Mouse (Mus musculus) heart, embryonic 16.5 days (tissue): ENCODE results near the gene Rgl2. TPM values are rescaled to one million over a fixed set of nuclear protein-coding genes. Genes with fewer than 3 reads are reported as not detected.

Source experiments
- ATAC-seq: fragments of 200-750 bp; cut with Nextera tagmentation; replicated peaks from 2 replicates; pipeline ENCODE4 v1.8.0; 2017; ENCODE audit warnings: moderate number of reproducible peaks; ENCODE audit not compliant: insufficient read depth, low FRiP score; ENCODE audit errors: extremely low read depth
- H3K27ac ChIP-seq: fragments of 300-500 bp; sonication (generic); 2 replicates; pipeline ENCODE4 v1.5.1; 2014; ENCODE audit warnings: mild to moderate bottlenecking, low read length, control low read depth, moderate library complexity
- H3K27me3 ChIP-seq: fragments of 300-500 bp; sonication (generic); 2 replicates; pipeline ENCODE4 v1.6.1; 2014; ENCODE audit warnings: low read length, mixed read lengths; ENCODE audit not compliant: control insufficient read depth, insufficient read depth
- H3K36me3 ChIP-seq: fragments of 300-500 bp; sonication (generic); 2 replicates; pipeline ENCODE4 v1.6.1; 2014; ENCODE audit not compliant: control insufficient read depth, insufficient read depth
- H3K4me1 ChIP-seq: fragments of 300-500 bp; sonication (generic); 2 replicates; pipeline ENCODE4 v1.6.1; 2014; ENCODE audit warnings: low read length, mixed read lengths; ENCODE audit not compliant: control insufficient read depth, insufficient read depth
- H3K4me2 ChIP-seq: fragments of 300-500 bp; sonication (generic); 2 replicates; pipeline ENCODE4 v1.6.1; 2014; ENCODE audit warnings: low read depth, mild to moderate bottlenecking, control low read depth, low read length
- H3K4me3 ChIP-seq: fragments of 300-500 bp; sonication (generic); 2 replicates; pipeline ENCODE4 v1.5.1; 2014; ENCODE audit warnings: mild to moderate bottlenecking, control low read depth, low read length
- H3K9ac ChIP-seq: fragments of 300-500 bp; sonication (generic); 2 replicates; pipeline ENCODE4 v1.6.1; 2014; ENCODE audit warnings: low read length, control low read depth
- H3K9me3 ChIP-seq: fragments of 300-500 bp; sonication (generic); replicated peaks from 2 replicates; pipeline ENCODE4 v1.6.1; 2016; ENCODE audit warnings: low read length; ENCODE audit not compliant: control insufficient read depth
- WGBS: fragments of 180-500 bp; shearing (Covaris S2); extraction: QIAGEN DNeasy Blood & Tissue Kit; methylation state at CpG from one replicate; pipeline ENCODE4 v1.1.7; 2014; 5-methylcytosine and 5-hydroxymethylcytosine counted together
- polyA plus RNA-seq: library from polyadenylated mRNA; unstranded; fragments of >200 nt; fragmentation: Nextera tagmentation; extraction: Ambion mirVana; gene quantifications from 2 replicates; pipeline ENCODE4 v1.2.1, GENCODE M21; 2015

Rgl2 gene
- polyA plus RNA-seq, 1 experiment from 2014 or later, result 40.8 TPM

GRCm38 (mm10) chr17:33918293-33919203, 10.8 kb upstream of the Rgl2 start:
- no peak for ATAC-seq
- WGBS, result 55% methylated on average over 37 of the region's 37 CpGs

GRCm38 (mm10) chr17:33919351-33920281, 9.7 kb upstream of the Rgl2 start:
- peak overlapping the region; percentile 97 for H3K4me2 ChIP-seq
- peak overlapping the region; percentile 86 for H3K9ac ChIP-seq
- under 1% methylated on average over 52 of the region's 52 CpGs for WGBS
- peaks cover 10% of the 10 kb centered on the region for H3K36me3 ChIP-seq
- no peaks in the 10 kb centered on the region for H3K27me3 ChIP-seq
- peak overlapping the region; percentile 89 for H3K27ac ChIP-seq
- peak; percentile 34 for ATAC-seq
- no peaks in the 10 kb centered on the region for H3K9me3 ChIP-seq
- H3K4me1 ChIP-seq, result peaks cover 23% of the 10 kb centered on the region
- H3K4me3 ChIP-seq, result peak overlapping the region; percentile 85

More at GRCm38 (mm10) chr17:33918293-33919203, 10.8 kb upstream of the Rgl2 start:
- peaks cover 23% of the 10 kb centered on the region for H3K4me1 ChIP-seq
- peak overlapping the region; percentile 89 for H3K27ac ChIP-seq
- H3K4me3 ChIP-seq, result peak overlapping the region; percentile 85
- peak overlapping the region; percentile 86 for H3K9ac ChIP-seq
- H3K4me2 ChIP-seq, result peak overlapping the region; percentile 97
- H3K9me3 ChIP-seq, result no peaks in the 10 kb centered on the region
- H3K27me3 ChIP-seq, result no peaks in the 10 kb centered on the region
- H3K36me3 ChIP-seq, result peaks cover 20% of the 10 kb centered on the region

GRCm38 (mm10) chr17:33920282-33921097, 8.9 kb upstream of the Rgl2 start:
- H3K4me2 ChIP-seq, result peak overlapping the region; percentile 97
- H3K27ac ChIP-seq, result peak overlapping the region; percentile 89
- peak overlapping the region; percentile 86 for H3K9ac ChIP-seq
- ATAC-seq, result peak; percentile 8; the same call in 1 of the 2 replicates
- no peaks in the 10 kb centered on the region for H3K9me3 ChIP-seq
- H3K4me3 ChIP-seq, result peak overlapping the region; percentile 85
- H3K4me1 ChIP-seq, result peaks cover 17% of the 10 kb centered on the region
- H3K36me3 ChIP-seq, result peaks cover 13% of the 10 kb centered on the region
- no peaks in the 10 kb centered on the region for H3K27me3 ChIP-seq
- under 1% methylated on average over 36 of the region's 36 CpGs for whole genome bisulfite sequencing

GRCm38 (mm10) chr17:33921361-33921760, 8.0 kb upstream of the Rgl2 start:
- Histone ChIP-seq H3K36me3 (peaks cover 13% of the 10 kb centered on the region), H3K4me1 (peaks cover 17% of the 10 kb centered on the region), H3K27me3 (no peaks in the 10 kb centered on the region), H3K27ac (no peak overlapping the region), H3K9ac (no peak overlapping the region), H3K4me3 (no peak overlapping the region), H3K4me2 (no peak overlapping the region), H3K9me3 (no peaks in the 10 kb centered on the region)
- 85% methylated on average over 7 of the region's 7 CpGs for WGBS
- no peak for ATAC-seq

GRCm38 (mm10) chr17:33924577-33925283, 4.6 kb upstream of the Rgl2 start:
- Histone ChIP-seq H3K9ac (no peak overlapping the region), H3K9me3 (no peaks in the 10 kb centered on the region), H3K27ac (no peak overlapping the region), H3K4me3 (no peak overlapping the region), H3K27me3 (no peaks in the 10 kb centered on the region), H3K4me2 (no peak overlapping the region), H3K4me1 (peaks cover 7% of the 10 kb centered on the region; the same call in 1 of the 2 replicates), H3K36me3 (0 out of 2 replicates have a peak, but pooled peaks cover 3% of the 10 kb centered on the region)
- 82% methylated on average over 10 of the region's 10 CpGs for WGBS
- ATAC-seq, result no peak

GRCm38 (mm10) chr17:33925406-33926116, 3.8 kb upstream of the Rgl2 start:
- H3K4me1 ChIP-seq, result peaks cover 7% of the 10 kb centered on the region
- 0 out of 2 replicates have a peak, but pooled peaks cover 3% of the 10 kb centered on the region for H3K36me3 ChIP-seq
- H3K9me3 ChIP-seq, result no peaks in the 10 kb centered on the region
- WGBS, result 81% methylated on average over 21 of the region's 21 CpGs
- no peaks in the 10 kb centered on the region for H3K27me3 ChIP-seq
- ATAC-seq, result no peak
- no peak overlapping the region for H3K9ac ChIP-seq
- no peak overlapping the region for H3K27ac ChIP-seq
- H3K4me3 ChIP-seq, result no peak overlapping the region
- no peak overlapping the region for H3K4me2 ChIP-seq

GRCm38 (mm10) chr17:33926207-33926932, 3.0 kb upstream of the Rgl2 start:
- Histone ChIP-seq H3K4me1 (peaks cover 15% of the 10 kb centered on the region), H3K27me3 (no peaks in the 10 kb centered on the region), H3K4me2 (no peak overlapping the region), H3K9me3 (no peaks in the 10 kb centered on the region), H3K27ac (no peak overlapping the region), H3K4me3 (no peak overlapping the region), H3K9ac (no peak overlapping the region), H3K36me3 (0 out of 2 replicates have a peak, but pooled peaks cover 3% of the 10 kb centered on the region)
- ATAC-seq, result no peak
- WGBS, result 76% methylated on average over 17 of the region's 17 CpGs
